Mouse (Mus musculus) lung, postnatal 0 days (tissue): ENCODE measurements around the gene Cbl.

Source experiments
- CTCF ChIP-seq: IDR thresholded peaks from 2 replicates; pipeline ENCODE4 v1.5.1; 2016; ENCODE audit warnings: antibody characterized with exemption, mild to moderate bottlenecking
- EP300 ChIP-seq: IDR thresholded peaks from 2 replicates; pipeline ENCODE4 v1.6.1; 2016; ENCODE audit warnings: antibody characterized with exemption, mild to moderate bottlenecking, control low read depth

DNA sequence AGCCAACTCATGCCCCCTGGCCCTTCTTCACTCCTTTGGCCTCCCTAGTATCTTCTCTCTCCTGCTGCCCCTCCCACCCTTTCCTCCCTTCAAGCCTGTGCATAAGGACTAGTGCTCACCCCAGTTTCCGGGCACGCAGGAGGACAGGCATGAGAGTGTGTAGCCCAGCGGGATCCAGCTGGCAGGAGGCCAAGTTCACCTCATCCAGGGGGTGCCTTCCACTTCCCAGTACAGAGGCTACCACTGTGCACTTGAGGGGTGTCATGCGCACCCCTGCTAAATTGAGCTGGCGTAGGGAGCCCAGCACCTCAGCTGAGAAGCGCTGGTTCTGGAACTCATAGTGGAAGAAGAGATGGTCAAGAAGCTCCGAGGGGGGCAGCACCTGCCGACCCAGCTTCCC is 22.4 kb upstream of the Cbl start:
- TF ChIP-seq CTCF: no peak
- TF ChIP-seq EP300: no peak
